Mouse (Mus musculus) cerebellum, adult 2 months (tissue): ENCODE data around the gene Tnfrsf13b. TPM values are rescaled to one million over a fixed set of nuclear protein-coding genes. Genes with fewer than 3 reads are reported as not detected.
A peak's percentile ranks its signal among the peaks of the same experiment; 100 is the strongest.

Experiments
- DNase-seq, 2 experiments: peaks; one replicate each; pipeline ENCODE4 v3.0.0; 2021
- H3K27ac ChIP-seq: fragments of 200-500 bp; 2 replicates; pipeline ENCODE4 v1.5.1; 2012; ENCODE audit warnings: low read length, control low read depth, inconsistent platforms; ENCODE audit not compliant: insufficient read depth
- H3K27me3 ChIP-seq: fragments of 200-500 bp; 2 replicates; pipeline ENCODE4 v1.6.1; 2012; ENCODE audit warnings: inconsistent platforms, mild to moderate bottlenecking, low read length, moderate library complexity; ENCODE audit not compliant: control insufficient read depth, insufficient read depth
- H3K4me1 ChIP-seq: fragments of 200-500 bp; 2 replicates; pipeline ENCODE4 v1.6.1; 2011; ENCODE audit warnings: low read length; ENCODE audit not compliant: control insufficient read depth, insufficient read depth
- H3K4me3 ChIP-seq: fragments of 200-500 bp; replicated peaks from 2 replicates; pipeline ENCODE3; 2011; ENCODE audit warnings: mild to moderate bottlenecking, low read depth, low read length, control low read depth; ENCODE audit not compliant: insufficient read depth
- CTCF ChIP-seq: fragments of 200-500 bp; IDR thresholded peaks from 2 replicates; pipeline ENCODE4 v1.5.1; 2011; ENCODE audit warnings: low read depth, mild to moderate bottlenecking, control low read depth, low read length, moderate library complexity, borderline replicate concordance; ENCODE audit not compliant: insufficient read depth
- POLR2A ChIP-seq: fragments of 200-500 bp; IDR thresholded peaks from 2 replicates; pipeline ENCODE4 v1.6.1; 2011; ENCODE audit warnings: low read length, control low read depth, borderline replicate concordance; ENCODE audit not compliant: insufficient read depth
- WGBS: fragments of 180-500 bp; shearing (Covaris S2); methylation state at CpG from one replicate; pipeline ENCODE4 v1.1.7; 2018; 5-methylcytosine and 5-hydroxymethylcytosine counted together
- polyA plus RNA-seq: library from polyadenylated mRNA; depleted of rRNA; stranded (reverse); fragments of >200 nt; gene quantifications from 2 replicates; pipeline ENCODE4 v1.2.3, GENCODE M21; 2012

Gene Tnfrsf13b
- polyA plus RNA-seq, 1 experiment = 1.4 TPM

DNA sequence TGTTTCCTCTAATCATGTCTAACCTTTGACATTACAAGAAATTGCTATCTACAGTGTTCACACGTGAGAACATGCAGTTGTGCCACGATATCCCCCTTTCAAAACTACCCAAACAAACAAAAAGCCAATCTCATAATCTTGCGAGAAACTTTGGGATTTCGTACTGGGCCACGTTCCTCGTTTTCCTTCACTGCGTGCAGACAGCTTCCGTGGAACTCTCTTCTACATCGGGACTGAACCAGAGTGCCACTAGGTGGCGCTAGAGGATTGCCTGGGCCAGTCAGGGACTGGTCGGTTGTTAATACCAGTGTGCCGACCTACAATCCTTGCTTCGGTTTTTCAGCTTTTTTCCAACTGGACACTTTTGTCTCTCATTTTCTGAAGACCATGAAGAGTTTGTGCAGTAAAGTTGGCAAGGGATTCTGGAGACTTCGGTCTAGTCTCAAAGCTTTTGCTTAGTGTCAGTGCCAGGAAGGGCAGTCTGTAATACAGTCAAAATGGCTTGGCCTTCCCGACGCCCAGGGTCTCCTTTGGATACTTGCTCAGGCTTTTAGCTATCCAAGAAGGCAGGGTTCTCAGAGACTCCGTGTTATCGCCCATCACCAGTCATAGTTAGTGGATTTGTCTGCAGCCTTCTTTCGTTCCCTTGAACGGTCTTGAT, 22.2 kb upstream of the Tnfrsf13b start:
- peak; percentile 80 to 87 for DNase-seq
- no peak overlapping the region for H3K4me3 ChIP-seq
- no peak overlapping the region for H3K27ac ChIP-seq
- H3K4me1 ChIP-seq = no peaks in the 10 kb centered on the region
- TF ChIP-seq CTCF (peak; percentile 99), POLR2A (no peak)
- H3K27me3 ChIP-seq = no peaks in the 10 kb centered on the region
- WGBS = 13% methylated on average over 20 of the region's 20 CpGs

DNA sequence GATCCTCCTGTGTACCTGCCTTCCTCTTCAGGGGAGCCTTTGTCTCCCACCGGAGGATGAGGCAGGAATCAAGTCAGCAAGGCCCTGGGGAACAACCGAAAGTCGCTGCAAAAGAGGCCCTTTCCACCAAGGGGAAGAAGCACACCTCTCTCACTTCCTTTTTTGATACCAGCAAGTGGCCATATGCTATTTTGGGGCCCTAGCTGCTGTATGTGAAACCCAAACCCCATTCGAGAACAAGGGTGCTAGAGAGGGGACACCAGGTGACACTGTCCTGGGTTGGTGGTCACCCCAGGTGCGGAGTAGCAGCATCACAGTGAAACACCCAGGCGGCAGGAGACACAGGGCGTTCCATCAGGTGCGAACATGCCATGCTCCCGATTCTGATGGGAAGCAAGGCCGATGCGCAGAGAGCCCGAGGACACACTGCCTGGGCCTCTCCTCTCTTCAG, 17.6 kb upstream of the Tnfrsf13b start:
- Histone ChIP-seq H3K27ac (no peak overlapping the region), H3K4me1 (no peaks in the 10 kb centered on the region), H3K27me3 (no peaks in the 10 kb centered on the region), H3K4me3 (no peak overlapping the region)
- TF ChIP-seq POLR2A (no peak), CTCF (no peak)
- WGBS = 87% methylated on average over 12 of the region's 12 CpGs
- no peak for DNase-seq

DNA sequence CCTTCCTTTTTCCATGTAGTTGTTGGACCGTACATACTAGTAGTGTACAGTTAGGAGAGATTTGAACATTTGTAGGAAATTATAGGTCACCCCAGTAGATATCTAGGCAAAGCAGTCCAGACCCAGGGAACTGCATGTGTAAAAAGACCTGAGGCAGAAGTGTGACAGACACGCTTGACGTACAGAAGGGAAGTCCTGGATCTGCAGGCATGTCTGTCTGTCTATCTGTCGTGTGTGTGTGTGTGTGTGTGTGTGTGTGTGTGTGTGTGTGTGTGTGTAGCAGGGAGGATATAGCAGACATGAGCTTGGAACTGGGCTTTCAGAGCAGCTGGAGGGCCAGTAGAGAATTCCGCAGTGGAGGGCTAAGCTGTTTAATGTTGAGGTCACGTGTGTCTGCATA, 16.8 kb upstream of the Tnfrsf13b start:
- no peak for DNase-seq
- 83% methylated on average over 6 of the region's 6 CpGs for WGBS
- H3K4me3 ChIP-seq = no peak overlapping the region
- no peaks in the 10 kb centered on the region for H3K4me1 ChIP-seq
- no peak overlapping the region for H3K27ac ChIP-seq
- no peaks in the 10 kb centered on the region for H3K27me3 ChIP-seq
- no peak for TF ChIP-seq CTCF
- no peak for TF ChIP-seq POLR2A

DNA sequence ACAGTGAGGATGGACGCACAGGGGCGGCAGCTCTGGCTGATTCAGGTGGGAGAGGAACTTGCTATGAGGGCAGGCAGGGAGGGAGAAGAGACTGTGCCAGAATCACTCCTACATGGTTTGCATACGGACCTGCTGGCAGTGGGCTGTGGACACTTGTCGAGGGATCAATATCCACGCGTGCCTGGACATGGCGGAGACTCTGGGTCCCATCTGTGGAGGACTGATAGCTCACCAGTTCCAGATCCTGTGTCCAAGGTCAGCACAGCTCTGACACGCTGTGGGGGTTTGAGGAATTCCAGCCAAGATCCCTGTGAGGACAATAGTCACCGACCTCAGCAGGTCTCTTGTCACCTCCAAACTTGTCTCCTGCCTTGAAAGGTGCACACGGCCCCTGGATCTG, 16.4 kb upstream of the Tnfrsf13b start:
- no peaks in the 10 kb centered on the region for H3K27me3 ChIP-seq
- 40% methylated on average over 10 of the region's 10 CpGs for WGBS
- no peak overlapping the region for H3K27ac ChIP-seq
- TF ChIP-seq CTCF (no peak), POLR2A (no peak)
- no peak for DNase-seq
- H3K4me3 ChIP-seq = no peak overlapping the region
- H3K4me1 ChIP-seq = no peaks in the 10 kb centered on the region

DNA sequence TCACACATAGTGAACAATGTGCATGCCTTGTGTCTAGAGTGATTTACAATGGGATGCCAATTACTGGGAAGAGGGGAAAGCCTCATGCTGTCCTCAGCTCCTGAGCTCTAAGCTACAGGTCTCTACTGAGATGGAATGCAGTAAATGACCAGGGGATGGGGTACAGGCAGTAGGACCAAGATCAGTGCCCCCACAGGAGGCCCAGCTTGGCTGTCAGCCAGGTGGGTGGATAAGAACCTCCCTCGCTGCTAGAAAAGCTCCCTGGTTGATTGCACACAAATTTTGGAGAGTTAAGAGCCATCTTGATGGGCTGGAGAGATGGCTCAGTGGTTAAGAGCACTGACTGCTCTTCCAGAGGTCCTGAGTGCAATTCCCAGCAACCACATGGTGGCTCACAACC, 15.6 kb upstream of the Tnfrsf13b start:
- no peak for DNase-seq
- H3K4me1 ChIP-seq = no peaks in the 10 kb centered on the region
- H3K27me3 ChIP-seq = no peaks in the 10 kb centered on the region
- TF ChIP-seq POLR2A (no peak), CTCF (no peak)
- no peak overlapping the region for H3K27ac ChIP-seq
- H3K4me3 ChIP-seq = no peak overlapping the region
- 35% methylated on average over 1 of the region's 1 CpGs for WGBS

DNA sequence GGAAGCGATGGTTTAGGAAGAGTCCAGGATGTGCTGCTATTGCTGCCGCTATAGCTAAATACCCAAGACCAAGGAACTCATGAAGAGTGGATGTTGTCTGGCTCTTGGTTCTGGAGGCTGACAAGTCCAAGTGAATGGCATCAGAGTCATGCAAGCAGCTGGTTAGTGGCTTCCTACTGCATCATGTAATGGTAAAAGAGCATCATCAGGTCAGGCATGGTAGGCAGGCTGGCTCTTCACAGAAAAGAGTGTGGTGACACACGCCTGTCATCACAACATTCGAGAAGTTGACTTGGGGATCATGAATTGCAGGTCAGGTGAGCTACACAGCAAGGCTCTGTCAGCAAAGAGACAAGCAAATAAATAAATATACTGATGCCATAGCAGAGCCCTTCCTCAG, 15.1 kb upstream of the Tnfrsf13b start:
- Histone ChIP-seq H3K27ac (no peak overlapping the region), H3K27me3 (no peaks in the 10 kb centered on the region), H3K4me3 (no peak overlapping the region), H3K4me1 (no peaks in the 10 kb centered on the region)
- DNase-seq = no peak
- no peak for TF ChIP-seq POLR2A
- no peak for TF ChIP-seq CTCF
- WGBS = 95% methylated on average over 4 of the region's 4 CpGs

DNA sequence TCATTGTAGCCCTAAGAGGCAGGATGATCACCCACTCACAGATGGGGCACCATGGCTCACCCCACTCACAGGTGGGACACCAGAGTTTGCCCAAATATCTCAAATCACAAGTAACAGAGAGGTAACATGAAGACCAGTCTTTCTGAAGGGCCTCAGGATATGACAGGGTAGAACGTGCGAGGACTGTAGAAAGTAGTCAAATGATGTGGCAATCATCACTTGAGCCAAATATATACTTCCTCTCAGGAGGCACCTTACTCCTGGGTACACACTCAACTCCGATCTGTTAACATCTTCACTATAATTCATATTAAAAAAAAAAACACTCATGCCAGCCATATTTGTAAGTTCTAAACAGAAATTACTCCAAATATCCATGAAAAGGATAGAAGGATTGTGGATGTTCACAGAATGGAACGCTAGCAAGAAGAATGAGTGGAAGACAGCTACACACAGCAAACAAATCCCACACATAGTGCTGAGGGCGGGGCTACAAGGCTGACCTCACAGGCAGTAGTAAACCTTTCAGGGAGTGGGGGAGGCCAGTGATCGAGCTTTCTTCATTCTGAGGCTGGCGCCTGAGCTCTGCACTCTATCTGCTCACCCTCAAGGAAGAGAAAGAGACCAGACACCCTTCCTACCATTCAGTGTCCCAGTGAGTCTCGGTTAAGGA, 14.1 kb upstream of the Tnfrsf13b start:
- WGBS = 88% methylated on average over 8 of the region's 8 CpGs
- no peak for TF ChIP-seq POLR2A
- Histone ChIP-seq H3K27ac (no peak overlapping the region), H3K4me3 (no peak overlapping the region), H3K4me1 (no peaks in the 10 kb centered on the region), H3K27me3 (no peaks in the 10 kb centered on the region)
- no peak for DNase-seq

DNA sequence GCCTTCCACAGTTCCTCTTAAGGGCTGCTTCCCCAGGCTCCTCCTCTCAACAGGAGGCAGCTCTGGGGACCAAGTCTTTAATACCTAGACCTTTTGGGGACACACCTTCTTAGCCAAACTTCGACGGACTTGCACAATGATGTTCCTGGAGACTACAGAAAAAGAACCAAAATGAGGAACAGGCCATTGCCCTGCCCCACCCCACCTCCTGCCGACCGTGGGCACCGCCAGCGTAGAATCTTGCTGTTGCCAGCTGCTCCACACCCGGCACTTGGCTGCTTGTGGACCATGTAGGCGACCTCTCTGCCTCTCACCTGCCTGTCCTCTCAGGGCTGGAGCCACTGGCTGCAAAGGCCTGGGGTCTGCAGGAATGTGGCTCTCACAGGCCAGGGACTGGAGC, 10.3 kb upstream of the Tnfrsf13b start:
- Histone ChIP-seq H3K27me3 (no peaks in the 10 kb centered on the region), H3K4me3 (no peak overlapping the region), H3K4me1 (no peaks in the 10 kb centered on the region), H3K27ac (no peak overlapping the region)
- 52% methylated on average over 8 of the region's 8 CpGs for WGBS
- no peak for DNase-seq
- TF ChIP-seq POLR2A (no peak), CTCF (no peak)
